Mouse (Mus musculus) liver, embryonic 12.5 days (tissue): ENCODE results near the gene Ddx25. TPM values are rescaled to one million over a fixed set of nuclear protein-coding genes. Genes with fewer than 3 reads are reported as not detected.

Source experiments
- ATAC-seq: fragments of 200-750 bp; cut with Nextera tagmentation; 2 replicates; pipeline ENCODE4 v1.8.0; 2017; ENCODE audit warnings: moderate number of reproducible peaks, mild to moderate bottlenecking, moderate library complexity
- H3K27ac ChIP-seq: fragments of 300-500 bp; sonication (generic); 2 replicates; pipeline ENCODE4 v1.5.1; 2016; ENCODE audit warnings: mild to moderate bottlenecking
- H3K27me3 ChIP-seq: fragments of 300-500 bp; sonication (generic); replicated peaks from 2 replicates; pipeline ENCODE4 v1.6.1; 2016; ENCODE audit warnings: mild to moderate bottlenecking, moderate library complexity
- H3K36me3 ChIP-seq: fragments of 300-500 bp; sonication (generic); 2 replicates; pipeline ENCODE4 v1.6.1; 2016; ENCODE audit warnings: mild to moderate bottlenecking, moderate library complexity
- H3K4me1 ChIP-seq: fragments of 300-500 bp; sonication (generic); 2 replicates; pipeline ENCODE4 v1.6.1; 2016
- H3K4me2 ChIP-seq: fragments of 300-500 bp; sonication (generic); 2 replicates; pipeline ENCODE4 v1.6.1; 2016; ENCODE audit warnings: mild to moderate bottlenecking, moderate library complexity
- H3K4me3 ChIP-seq: fragments of 300-500 bp; sonication (generic); 2 replicates; pipeline ENCODE4 v1.5.1; 2016; ENCODE audit warnings: mild to moderate bottlenecking, moderate library complexity
- H3K9ac ChIP-seq: fragments of 300-500 bp; sonication (generic); 2 replicates; pipeline ENCODE4 v1.6.1; 2016; ENCODE audit warnings: mild to moderate bottlenecking, moderate library complexity
- H3K9me3 ChIP-seq: fragments of 300-500 bp; sonication (generic); replicated peaks from 2 replicates; pipeline ENCODE4 v1.6.1; 2016; ENCODE audit warnings: mild to moderate bottlenecking, moderate library complexity
- WGBS: fragments of 180-500 bp; shearing (Covaris S2); methylation state at CpG from one replicate; pipeline ENCODE4 v1.1.7; 2016; ENCODE audit not compliant: insufficient replicate concordance; 5-methylcytosine and 5-hydroxymethylcytosine counted together
- polyA plus RNA-seq: library from polyadenylated mRNA; unstranded; fragments of >200 nt; fragmentation: Nextera tagmentation; extraction: Ambion mirVana; gene quantifications from 2 replicates; pipeline ENCODE4 v1.2.1, GENCODE M21; 2016

The Ddx25 gene
- polyA plus RNA-seq, 1 experiment from 2014 or later, result 0.67 TPM

DNA sequence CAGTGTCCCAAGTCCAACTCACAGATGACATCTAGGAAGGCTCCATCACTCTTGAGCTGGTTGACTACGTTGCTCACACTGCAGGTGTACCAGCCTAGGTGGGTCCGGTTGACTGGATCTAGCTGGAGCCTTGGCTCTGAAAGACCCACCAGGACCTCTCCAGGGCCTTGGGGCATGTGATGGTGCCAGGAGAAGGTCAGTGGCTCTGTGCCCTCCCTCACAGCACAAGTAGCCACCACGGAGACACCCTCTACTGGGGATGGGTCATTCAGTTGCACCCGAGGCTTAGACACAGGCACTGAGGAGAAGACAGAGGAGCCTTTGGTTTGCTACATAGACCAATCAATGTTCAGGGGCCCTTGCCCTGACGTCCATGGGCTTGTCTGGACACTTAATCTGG is 42.1 kb downstream of the Ddx25 start:
- 53% methylated on average over 5 of the region's 5 CpGs for WGBS
- peaks cover 4% of the 10 kb centered on the region; the same call in 1 of the 2 replicates for H3K27me3 ChIP-seq
- no peaks in the 10 kb centered on the region for H3K4me1 ChIP-seq
- no peaks in the 10 kb centered on the region for H3K9me3 ChIP-seq
- ATAC-seq, result no peak
- no peak overlapping the region for H3K4me3 ChIP-seq
- no peaks in the 10 kb centered on the region for H3K36me3 ChIP-seq
- H3K4me2 ChIP-seq, result no peak overlapping the region
- H3K9ac ChIP-seq, result no peak overlapping the region
- H3K27ac ChIP-seq, result no peak overlapping the region

GRCm38 (mm10) chr9:35513900-35514299 is 44.4 kb downstream of the Ddx25 start:
- Histone ChIP-seq H3K4me2 (no peak overlapping the region), H3K36me3 (no peaks in the 10 kb centered on the region), H3K9ac (no peak overlapping the region), H3K4me1 (no peaks in the 10 kb centered on the region), H3K27ac (no peak overlapping the region), H3K9me3 (no peaks in the 10 kb centered on the region), H3K4me3 (no peak overlapping the region), H3K27me3 (peaks cover 6% of the 10 kb centered on the region; the same call in 1 of the 2 replicates)
- WGBS, result 55% methylated on average over 4 of the region's 4 CpGs
- ATAC-seq, result no peak

- Histone ChIP-seq H3K4me3 (no peak overlapping the region), H3K4me2 (no peak overlapping the region), H3K27ac (no peak overlapping the region), H3K27me3 (peaks cover 2% of the 10 kb centered on the region; the same call in 1 of the 2 replicates), H3K36me3 (no peaks in the 10 kb centered on the region), H3K4me1 (no peaks in the 10 kb centered on the region), H3K9me3 (no peaks in the 10 kb centered on the region), H3K9ac (no peak overlapping the region)
- no peak for ATAC-seq
- 57% methylated on average over 8 of the region's 8 CpGs for WGBS
These were observed 50.1 kb downstream of the Ddx25 start for GRCm38 (mm10) chr9:35508234-35508633.

DNA sequence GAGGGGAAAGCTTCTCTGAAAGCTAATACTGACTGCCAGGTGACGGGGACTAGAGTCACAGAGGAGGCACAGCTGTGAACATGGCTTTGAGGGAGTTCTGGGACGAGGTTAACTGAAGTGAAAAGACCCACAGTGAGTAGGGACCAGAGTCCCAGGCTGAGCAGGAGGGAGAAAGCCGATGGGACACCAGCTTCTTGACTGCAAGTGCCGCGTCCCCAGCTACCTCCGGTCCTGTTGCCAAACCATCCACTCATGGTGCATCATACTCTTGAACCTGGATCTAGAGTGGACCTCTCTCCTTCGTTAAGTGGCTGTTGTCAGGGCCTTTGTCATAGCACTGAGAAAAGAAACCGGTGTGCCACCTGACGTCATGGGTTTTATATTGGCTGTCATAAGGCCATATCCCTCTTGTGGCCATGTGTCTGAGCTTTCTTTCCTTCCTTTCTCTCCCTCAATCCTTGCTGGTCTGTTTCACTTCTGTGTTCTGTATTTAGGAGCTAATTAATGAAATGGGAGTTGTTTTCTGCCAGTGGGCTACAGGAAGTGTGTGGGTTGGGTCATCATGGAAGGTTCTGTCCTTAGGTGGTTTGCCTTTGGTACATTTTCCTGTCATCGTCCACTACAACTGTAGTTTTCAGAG is 55.8 kb downstream of the Ddx25 start:
- Histone ChIP-seq H3K9ac (no peak overlapping the region), H3K27ac (no peak overlapping the region), H3K36me3 (no peaks in the 10 kb centered on the region), H3K4me1 (no peaks in the 10 kb centered on the region), H3K27me3 (no peaks in the 10 kb centered on the region), H3K9me3 (no peaks in the 10 kb centered on the region), H3K4me2 (no peak overlapping the region), H3K4me3 (no peak overlapping the region)
- 74% methylated on average over 10 of the region's 10 CpGs for WGBS
- ATAC-seq, result no peak

DNA sequence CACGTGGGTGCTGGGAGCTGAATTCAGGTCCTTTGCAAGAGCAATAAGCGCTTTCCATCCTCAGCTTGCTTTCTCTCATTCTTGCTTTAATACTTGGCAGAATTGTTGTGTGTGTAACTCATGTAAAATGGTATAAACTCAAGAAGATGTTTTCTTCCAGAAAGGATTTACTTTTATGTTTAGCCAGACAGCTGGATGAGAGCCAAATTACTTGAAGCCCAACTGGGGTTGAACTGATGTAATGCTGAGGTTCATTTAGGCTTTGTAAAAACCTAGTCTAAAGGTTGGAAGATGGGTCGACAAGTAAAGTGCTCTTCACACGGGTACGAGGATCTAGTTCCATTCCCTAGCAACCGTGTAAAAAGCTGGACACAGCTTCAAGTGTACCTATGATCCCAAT is 58.4 kb downstream of the Ddx25 start:
- no peaks in the 10 kb centered on the region for H3K36me3 ChIP-seq
- H3K4me2 ChIP-seq, result no peak overlapping the region
- no peak for ATAC-seq
- no peak overlapping the region for H3K27ac ChIP-seq
- H3K27me3 ChIP-seq, result no peaks in the 10 kb centered on the region
- no peak overlapping the region for H3K4me3 ChIP-seq
- no peak overlapping the region for H3K9ac ChIP-seq
- 69% methylated on average over 6 of the region's 6 CpGs for WGBS
- H3K9me3 ChIP-seq, result no peaks in the 10 kb centered on the region
- no peaks in the 10 kb centered on the region for H3K4me1 ChIP-seq

GRCm38 (mm10) chr9:35495471-35495870 is 62.9 kb downstream of the Ddx25 start:
- H3K4me3 ChIP-seq, result no peak overlapping the region
- no peak for ATAC-seq

GRCm38 (mm10) chr9:35494937-35495336 is 63.4 kb downstream of the Ddx25 start:
- 55% methylated on average over 4 of the region's 4 CpGs for WGBS
- H3K4me2 ChIP-seq, result no peak overlapping the region
- H3K36me3 ChIP-seq, result no peaks in the 10 kb centered on the region
- no peak overlapping the region for H3K4me3 ChIP-seq
- no peaks in the 10 kb centered on the region for H3K9me3 ChIP-seq
- H3K9ac ChIP-seq, result no peak overlapping the region
- ATAC-seq, result no peak
- H3K27ac ChIP-seq, result no peak overlapping the region
- no peaks in the 10 kb centered on the region for H3K4me1 ChIP-seq
- H3K27me3 ChIP-seq, result no peaks in the 10 kb centered on the region

More at GRCm38 (mm10) chr9:35495471-35495870, 62.9 kb downstream of the Ddx25 start:
- no peaks in the 10 kb centered on the region for H3K9me3 ChIP-seq
- 27% methylated on average over 3 of the region's 3 CpGs for WGBS
- no peak overlapping the region for H3K27ac ChIP-seq
- no peaks in the 10 kb centered on the region for H3K27me3 ChIP-seq
- H3K4me2 ChIP-seq, result no peak overlapping the region
- H3K4me1 ChIP-seq, result no peaks in the 10 kb centered on the region
- no peaks in the 10 kb centered on the region for H3K36me3 ChIP-seq
- H3K9ac ChIP-seq, result no peak overlapping the region

DNA sequence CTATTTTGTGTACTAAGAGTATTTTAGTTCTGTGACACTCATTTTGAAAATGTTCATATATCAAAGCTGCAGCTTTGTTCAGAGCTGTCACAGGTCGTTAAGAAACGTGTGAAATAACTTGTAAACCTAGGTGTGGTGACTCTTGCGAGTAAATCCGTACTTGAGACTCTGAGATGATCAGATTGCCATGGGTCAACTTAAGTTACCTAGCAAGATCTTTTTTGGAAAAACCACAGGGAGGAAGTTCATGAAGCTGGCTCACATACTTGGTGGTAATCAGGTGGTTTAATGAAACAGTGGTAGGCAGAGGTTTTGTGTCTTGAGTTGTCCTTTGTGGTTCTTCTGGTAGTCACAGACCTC is 64.6 kb downstream of the Ddx25 start:
- Histone ChIP-seq H3K9me3 (no peaks in the 10 kb centered on the region), H3K4me2 (no peak overlapping the region), H3K4me1 (no peaks in the 10 kb centered on the region), H3K4me3 (no peak overlapping the region), H3K27me3 (no peaks in the 10 kb centered on the region), H3K27ac (no peak overlapping the region), H3K36me3 (no peaks in the 10 kb centered on the region; the same call in 1 of the 2 replicates), H3K9ac (no peak overlapping the region)
- 68% methylated on average over 4 of the region's 4 CpGs for WGBS
- no peak for ATAC-seq

- no peaks in the 10 kb centered on the region; the same call in 1 of the 2 replicates for H3K36me3 ChIP-seq
- ATAC-seq, result no peak
- no peaks in the 10 kb centered on the region for H3K9me3 ChIP-seq
- no peaks in the 10 kb centered on the region for H3K27me3 ChIP-seq
- whole genome bisulfite sequencing, result 66% methylated on average over 7 of the region's 7 CpGs
- H3K9ac ChIP-seq, result no peak overlapping the region
- no peaks in the 10 kb centered on the region for H3K4me1 ChIP-seq
- no peak overlapping the region for H3K4me2 ChIP-seq
- no peak overlapping the region for H3K4me3 ChIP-seq
- no peak overlapping the region for H3K27ac ChIP-seq
These were observed 65.1 kb downstream of the Ddx25 start for GRCm38 (mm10) chr9:35493033-35493732.

- Histone ChIP-seq H3K4me1 (no peaks in the 10 kb centered on the region), H3K9me3 (no peaks in the 10 kb centered on the region), H3K4me2 (no peak overlapping the region), H3K4me3 (no peak overlapping the region), H3K36me3 (no peaks in the 10 kb centered on the region; the same call in 1 of the 2 replicates), H3K27me3 (no peaks in the 10 kb centered on the region), H3K9ac (no peak overlapping the region), H3K27ac (no peak overlapping the region)
- WGBS, result 71% methylated on average over 11 of the region's 11 CpGs
- no peak for ATAC-seq
These were observed 67.0 kb downstream of the Ddx25 start for GRCm38 (mm10) chr9:35491109-35491866.

- WGBS, result 75% methylated on average over 4 of the region's 4 CpGs
- H3K4me2 ChIP-seq, result no peak overlapping the region
- no peak overlapping the region for H3K4me3 ChIP-seq
- H3K27ac ChIP-seq, result no peak overlapping the region
- no peak overlapping the region for H3K9ac ChIP-seq
- H3K36me3 ChIP-seq, result no peaks in the 10 kb centered on the region; the same call in 1 of the 2 replicates
- no peaks in the 10 kb centered on the region for H3K4me1 ChIP-seq
- H3K27me3 ChIP-seq, result no peaks in the 10 kb centered on the region
- no peaks in the 10 kb centered on the region for H3K9me3 ChIP-seq
- ATAC-seq, result no peak
These were observed 69.8 kb downstream of the Ddx25 start for GRCm38 (mm10) chr9:35488496-35488895.
